Mouse (Mus musculus) erythroblast, embryonic 14.5 days (primary cell): ENCODE measurements at regions not wholly inside any gene's neighbourhood (a gene's known extent, or its start where the extent isn't known, plus 50 kb on each side); places are given as distances from the start of the nearest gene placed in this dataset.

Source experiments
- H3K27me3 ChIP-seq: 2 replicates; pipeline ENCODE4 v1.6.1; 2012; ENCODE audit warnings: inconsistent platforms; ENCODE audit not compliant: control insufficient read depth
- H3K36me3 ChIP-seq: 2 replicates; pipeline ENCODE4 v1.6.1; 2012; ENCODE audit warnings: mild to moderate bottlenecking, inconsistent platforms; ENCODE audit not compliant: control insufficient read depth
- H3K4me1 ChIP-seq: 2 replicates; pipeline ENCODE4 v1.6.1; 2012; ENCODE audit warnings: inconsistent platforms; ENCODE audit not compliant: control insufficient read depth
- H3K4me3 ChIP-seq: replicated peaks from 2 replicates; pipeline ENCODE3; 2012; ENCODE audit warnings: moderate library complexity, mild to moderate bottlenecking, inconsistent platforms
- H3K9me3 ChIP-seq: 2 replicates; pipeline ENCODE4 v1.6.1; 2012; ENCODE audit warnings: low read length, inconsistent platforms, mixed read lengths; ENCODE audit not compliant: control insufficient read depth
- GATA1 ChIP-seq: IDR thresholded peaks from 2 replicates; pipeline ENCODE4 v1.6.1; 2012; ENCODE audit warnings: low read length, inconsistent platforms, mixed read lengths
- TAL1 ChIP-seq: IDR thresholded peaks from 3 replicates; pipeline ENCODE4 v1.6.1; 2012; ENCODE audit warnings: low read length, inconsistent platforms, mixed read lengths

- Histone ChIP-seq H3K4me1 (no peaks in the 10 kb centered on the region), H3K9me3 (no peaks in the 10 kb centered on the region), H3K4me3 (no peak overlapping the region), H3K27me3 (no peaks in the 10 kb centered on the region), H3K36me3 (no peaks in the 10 kb centered on the region)
- no peak for TF ChIP-seq TAL1
- no peak for TF ChIP-seq GATA1
Observed at GRCm38 (mm10) chr4:62824581-62824980, 140.8 kb upstream of the Zfp618 start.

- H3K27me3 ChIP-seq: no peaks in the 10 kb centered on the region
- H3K9me3 ChIP-seq: no peaks in the 10 kb centered on the region
- no peaks in the 10 kb centered on the region for H3K36me3 ChIP-seq
- H3K4me1 ChIP-seq: no peaks in the 10 kb centered on the region
- TF ChIP-seq TAL1: no peak
- no peak for TF ChIP-seq GATA1
- no peak overlapping the region for H3K4me3 ChIP-seq
Observed at GRCm38 (mm10) chr4:62825256-62825655, 140.1 kb upstream of the Zfp618 start.

- Histone ChIP-seq H3K9me3 (no peaks in the 10 kb centered on the region), H3K4me1 (no peaks in the 10 kb centered on the region), H3K4me3 (no peak overlapping the region), H3K27me3 (0 out of 2 replicates have a peak, but pooled peaks cover under 1% of the 10 kb centered on the region), H3K36me3 (no peaks in the 10 kb centered on the region)
- TF ChIP-seq TAL1 (no peak), GATA1 (no peak)
Observed at GRCm38 (mm10) chr4:62828963-62829362, 136.4 kb upstream of the Zfp618 start.

DNA sequence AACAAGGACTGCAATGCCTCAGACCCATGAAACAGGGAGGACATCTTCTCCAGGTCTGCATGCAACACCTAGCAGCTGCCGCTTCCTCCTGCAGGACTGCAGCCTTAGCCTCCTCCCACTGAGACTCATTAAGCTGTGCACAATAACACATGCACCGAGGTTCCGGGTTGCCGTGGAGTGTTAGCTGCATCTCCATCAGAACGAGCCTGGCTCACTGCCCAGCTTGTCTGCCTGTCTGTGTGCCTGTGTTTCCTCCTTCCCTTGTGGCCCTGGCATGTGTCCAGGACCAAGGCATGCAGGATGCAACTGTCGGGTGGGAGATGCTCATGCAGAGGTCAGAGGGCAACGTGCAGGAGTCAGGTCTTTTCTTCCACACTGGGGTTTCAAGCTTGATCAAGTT, 131.4 kb upstream of the Zfp618 start:
- 0 out of 2 replicates have a peak, but pooled peaks cover 2% of the 10 kb centered on the region for H3K27me3 ChIP-seq
- H3K36me3 ChIP-seq: no peaks in the 10 kb centered on the region
- H3K9me3 ChIP-seq: no peaks in the 10 kb centered on the region
- H3K4me1 ChIP-seq: no peaks in the 10 kb centered on the region
- TF ChIP-seq TAL1 (no peak), GATA1 (no peak)
- H3K4me3 ChIP-seq: no peak overlapping the region

- no peaks in the 10 kb centered on the region for H3K9me3 ChIP-seq
- H3K4me1 ChIP-seq: no peaks in the 10 kb centered on the region
- no peaks in the 10 kb centered on the region for H3K36me3 ChIP-seq
- 0 out of 2 replicates have a peak, but pooled peaks cover 2% of the 10 kb centered on the region for H3K27me3 ChIP-seq
- no peak overlapping the region for H3K4me3 ChIP-seq
- no peak for TF ChIP-seq GATA1
- TF ChIP-seq TAL1: no peak
Observed at GRCm38 (mm10) chr4:62836875-62837274, 128.5 kb upstream of the Zfp618 start.

GRCm38 (mm10) chr4:62850526-62850925, 114.8 kb upstream of the Zfp618 start:
- no peaks in the 10 kb centered on the region for H3K36me3 ChIP-seq
- H3K4me3 ChIP-seq: no peak overlapping the region
- no peaks in the 10 kb centered on the region for H3K9me3 ChIP-seq
- H3K27me3 ChIP-seq: no peaks in the 10 kb centered on the region
- H3K4me1 ChIP-seq: no peaks in the 10 kb centered on the region
- TF ChIP-seq TAL1: no peak
- no peak for TF ChIP-seq GATA1

DNA sequence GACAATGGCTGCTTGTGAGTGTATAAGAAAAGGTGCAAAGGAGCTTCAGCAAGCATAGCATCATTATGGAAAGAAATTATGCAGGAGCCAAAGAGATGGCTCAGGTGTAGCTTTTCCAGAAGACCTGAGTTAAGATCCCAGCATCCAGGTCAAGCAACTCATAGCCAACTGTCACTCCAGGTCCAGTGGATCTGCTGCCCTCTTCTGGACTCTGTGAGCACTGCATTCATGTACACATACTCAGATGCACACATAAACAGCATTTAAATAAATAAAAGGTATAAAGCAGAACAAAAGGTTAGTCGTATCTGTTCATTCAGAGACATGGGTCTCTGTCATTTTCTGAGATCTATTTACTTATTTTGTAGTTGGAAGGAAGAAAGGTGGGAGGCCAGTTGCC, 112.0 kb upstream of the Zfp618 start:
- H3K36me3 ChIP-seq: no peaks in the 10 kb centered on the region
- no peaks in the 10 kb centered on the region for H3K4me1 ChIP-seq
- H3K4me3 ChIP-seq: no peak overlapping the region
- no peak for TF ChIP-seq GATA1
- TF ChIP-seq TAL1: no peak
- H3K9me3 ChIP-seq: no peaks in the 10 kb centered on the region
- no peaks in the 10 kb centered on the region for H3K27me3 ChIP-seq

- TF ChIP-seq TAL1: no peak
- TF ChIP-seq GATA1: no peak
- Histone ChIP-seq H3K9me3 (no peaks in the 10 kb centered on the region), H3K36me3 (no peaks in the 10 kb centered on the region), H3K27me3 (no peaks in the 10 kb centered on the region), H3K4me3 (no peak overlapping the region), H3K4me1 (no peaks in the 10 kb centered on the region)
Observed at GRCm38 (mm10) chr4:62856406-62856805, 109.0 kb upstream of the Zfp618 start.

- Histone ChIP-seq H3K4me3 (no peak overlapping the region), H3K27me3 (no peaks in the 10 kb centered on the region), H3K36me3 (no peaks in the 10 kb centered on the region), H3K9me3 (no peaks in the 10 kb centered on the region), H3K4me1 (no peaks in the 10 kb centered on the region)
- TF ChIP-seq GATA1 (no peak), TAL1 (no peak)
Observed at GRCm38 (mm10) chr4:62862756-62863155, 102.6 kb upstream of the Zfp618 start.

GRCm38 (mm10) chr4:62870391-62870983, 94.9 kb upstream of the Zfp618 start:
- H3K4me3 ChIP-seq: no peak overlapping the region

More at GRCm38 (mm10) chr4:62870391-62870983, 94.9 kb upstream of the Zfp618 start:
- Histone ChIP-seq H3K9me3 (no peaks in the 10 kb centered on the region), H3K27me3 (no peaks in the 10 kb centered on the region), H3K4me1 (no peaks in the 10 kb centered on the region), H3K36me3 (no peaks in the 10 kb centered on the region)
- no peak for TF ChIP-seq TAL1
- TF ChIP-seq GATA1: no peak
